Mouse (Mus musculus) brain, embryonic 14.5 days (tissue): ENCODE measurements at regions not wholly inside any gene's neighbourhood (a gene's known extent, or its start where the extent isn't known, plus 50 kb on each side); places are given as distances from the start of the nearest gene placed in this dataset.

ENCODE experiments used
- CTCF ChIP-seq: fragments of 200-500 bp; IDR thresholded peaks from 2 replicates; pipeline ENCODE4 v1.5.1; 2012; ENCODE audit warnings: inconsistent platforms, mild to moderate bottlenecking, moderate library complexity, borderline replicate concordance; ENCODE audit not compliant: insufficient read depth, insufficient read length; ENCODE audit errors: extremely low read depth
- POLR2A ChIP-seq: fragments of 200-500 bp; IDR thresholded peaks from 2 replicates; pipeline ENCODE4 v1.6.1; 2012; ENCODE audit warnings: mild to moderate bottlenecking, inconsistent platforms, borderline replicate concordance; ENCODE audit not compliant: poor library complexity, insufficient read depth, insufficient read length, severe bottlenecking; ENCODE audit errors: extremely low read depth

DNA sequence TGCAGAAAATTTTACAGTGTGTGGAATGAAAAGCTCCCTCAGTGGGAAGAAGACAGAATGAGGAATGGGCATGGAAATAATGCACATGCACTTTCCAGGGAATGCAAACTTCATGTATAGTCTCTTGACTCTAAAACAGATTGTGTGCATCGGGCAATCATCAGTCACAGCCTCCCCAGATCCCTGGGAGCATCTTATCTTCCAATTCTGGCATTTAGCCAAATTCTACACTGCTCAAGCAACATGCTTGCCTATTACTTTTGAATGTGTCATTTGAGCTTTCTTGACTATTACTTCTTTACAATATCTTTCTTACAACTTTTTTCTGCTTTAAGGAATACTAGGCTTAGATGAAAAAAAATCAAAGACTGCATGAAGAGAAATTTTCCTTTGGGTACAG lies 397.9 kb upstream of the Grm7 start:
- TF ChIP-seq CTCF (no peak), POLR2A (no peak)
